Mouse (Mus musculus): Measurements from ENCODE around the gene Lce3e.

- TF ChIP-seq CTCF (IDR thresholded peaks at IDR 0.05; ENCODE audit: extremely low read depth, insufficient read depth, insufficient read length, insufficient replicate concordance) (no peak), POLR2A (IDR thresholded peaks at IDR 0.05; ENCODE audit: low read depth, low read length) (no peak)
These were observed at the start of gene Lce3e for GRCm38 (mm10) chr3:92966761-92967160.
